Mouse (Mus musculus) bone marrow, adult 2 months (tissue): Measurements from ENCODE around the gene Zfyve26.

Source experiments
- CTCF ChIP-seq: fragments of 200-500 bp; IDR thresholded peaks from 2 replicates; pipeline ENCODE4 v1.5.1; 2011; ENCODE audit warnings: low read length, control low read depth; ENCODE audit not compliant: control insufficient read depth, insufficient read depth
- POLR2A ChIP-seq: fragments of 200-500 bp; IDR thresholded peaks from 2 replicates; pipeline ENCODE4 v1.6.1; 2011; ENCODE audit warnings: low read depth, mild to moderate bottlenecking, control low read depth, low read length, borderline replicate concordance; ENCODE audit not compliant: control insufficient read depth

DNA sequence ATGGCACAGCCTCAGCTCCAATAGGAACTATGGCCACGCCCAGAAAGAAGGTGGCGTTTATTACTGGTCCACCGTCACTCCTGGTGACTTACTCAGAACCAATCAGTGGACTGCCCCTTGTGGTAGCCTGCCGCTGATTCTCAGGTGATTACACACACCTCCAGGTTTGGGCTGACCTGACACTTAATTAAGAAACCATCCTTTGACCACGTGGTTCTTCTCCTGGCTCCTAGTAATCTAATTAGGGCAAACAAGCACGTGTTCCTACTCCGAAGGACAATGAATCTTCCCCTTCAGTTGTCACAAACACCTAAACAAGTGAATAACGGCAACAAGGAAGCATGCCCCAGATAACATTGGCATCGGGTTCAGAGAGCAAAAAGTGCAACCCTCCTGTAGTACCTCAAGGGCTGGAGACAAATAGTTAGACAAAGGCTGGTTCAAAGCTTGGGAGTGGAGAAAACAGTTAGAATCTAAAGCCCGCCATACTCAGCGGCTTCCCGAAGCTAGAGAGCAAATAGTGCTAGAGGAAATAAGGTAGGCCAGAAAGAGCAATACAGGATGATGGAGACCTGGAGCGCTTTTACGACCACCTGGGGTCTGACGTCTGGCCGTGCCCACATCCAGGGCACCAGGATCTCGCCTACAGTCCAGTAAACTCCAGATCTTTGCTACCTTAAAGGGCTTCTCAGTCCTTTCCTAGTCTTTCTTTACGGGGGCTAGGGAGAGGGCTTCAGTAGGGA, 105.0 kb downstream of the Zfyve26 start:
- TF ChIP-seq CTCF = peak; percentile 4; the same call in 1 of the 2 replicates
- TF ChIP-seq POLR2A = no peak
